8 mouse cellular contexts compared by ENCODE assay signal in genomic region chr12:108396081-108396947, GRCm38 (mm10). TPM values are rescaled to one million over a fixed set of nuclear protein-coding genes. Genes with fewer than 3 reads are reported as not detected.
DNase-seq lines count a peak whose midpoint lies in the region; ATAC-seq lines count a peak whose summit lies in the region.

No protein-coding gene starts in this region.

- ATAC-seq in kidney, embryonic 14.5 days (ENCODE audit: low FRiP score, low TSS enrichment) = peak; percentile 59
- peak; percentile 96 for ATAC-seq in midbrain, embryonic 11.5 days (ENCODE audit: low FRiP score)

- H3K27ac ChIP-seq in forebrain, embryonic 10.5 days = peak overlapping the region; percentile 90
- H3K27ac ChIP-seq in kidney, embryonic 14.5 days (ENCODE audit: low read depth, low read length) = no peak overlapping the region
- peak overlapping the region; percentile 84 for H3K27ac ChIP-seq in midbrain, embryonic 11.5 days (ENCODE audit: low read depth, low read length)

- H3K4me3 ChIP-seq in forebrain, embryonic 10.5 days = peak overlapping the region; percentile 3; the same call in 1 of the 2 replicates
- no peak overlapping the region for H3K4me3 ChIP-seq in kidney, embryonic 14.5 days (ENCODE audit: low read length)
- H3K4me3 ChIP-seq in midbrain, embryonic 11.5 days (ENCODE audit: low read depth, low read length) = no peak overlapping the region

- H3K4me2 ChIP-seq in kidney, embryonic 14.5 days (replicated peaks; ENCODE audit: low read depth, low read length) = no peak overlapping the region
- H3K4me2 ChIP-seq in midbrain, embryonic 11.5 days = peak overlapping the region; percentile 11; the same call in 1 of the 2 replicates

- H3K9ac ChIP-seq in kidney, embryonic 14.5 days (ENCODE audit: low read depth, low read length) = no peak overlapping the region
- H3K9ac ChIP-seq in midbrain, embryonic 11.5 days (ENCODE audit: low read length) = peak overlapping the region; percentile 41; the same call in 1 of the 2 replicates

- peaks cover 65% of the 10 kb centered on the region for H3K4me1 ChIP-seq in forebrain, embryonic 10.5 days
- H3K4me1 ChIP-seq in kidney, embryonic 14.5 days (ENCODE audit: control insufficient read depth, insufficient read depth, low read length) = peaks cover 25% of the 10 kb centered on the region
- peaks cover 25% of the 10 kb centered on the region for H3K4me1 ChIP-seq in midbrain, embryonic 11.5 days (ENCODE audit: control insufficient read depth, insufficient read depth, low read length)

- no peaks in the 10 kb centered on the region for H3K27me3 ChIP-seq in forebrain, embryonic 10.5 days (ENCODE audit: poor library complexity, severe bottlenecking)
- H3K27me3 ChIP-seq in kidney, embryonic 14.5 days (ENCODE audit: control insufficient read depth, insufficient read depth, low read length) = no peaks in the 10 kb centered on the region
- no peaks in the 10 kb centered on the region for H3K27me3 ChIP-seq in midbrain, embryonic 11.5 days (ENCODE audit: control insufficient read depth, insufficient read depth, low read length)

- WGBS in forebrain, embryonic 10.5 days = 68% methylated on average over 11 of the region's 11 CpGs
- WGBS in kidney, embryonic 14.5 days = 78% methylated on average over 11 of the region's 11 CpGs
- WGBS in midbrain, embryonic 11.5 days = 57% methylated on average over 11 of the region's 11 CpGs

- H3K36me3 ChIP-seq in forebrain, embryonic 10.5 days (replicated peaks) = no peaks in the 10 kb centered on the region
- H3K36me3 ChIP-seq in kidney, embryonic 14.5 days (ENCODE audit: control insufficient read depth, insufficient read depth, low read length) = no peaks in the 10 kb centered on the region
- no peaks in the 10 kb centered on the region for H3K36me3 ChIP-seq in midbrain, embryonic 11.5 days (ENCODE audit: control insufficient read depth, insufficient read depth, low read length)

- DNase-seq in adrenal gland, adult 8-10 months = peak; percentile 67
- no peak for DNase-seq in adrenal gland, postnatal 25 days
- peak; percentile 80 for DNase-seq in forebrain, embryonic 10.5 days (ENCODE audit: extremely low spot score, low spot score)
- peak; percentile 98 for DNase-seq in midbrain, embryonic 11.5 days (ENCODE audit: low spot score, missing footprints)
- DNase-seq in yolk sac, embryonic 10.5 days (ENCODE audit: low spot score) = no peak
- DNase-seq in urinary bladder, postnatal 25 days (ENCODE audit: low spot score) = no peak
- no peak for DNase-seq in liver

- H3K9me3 ChIP-seq in forebrain, embryonic 10.5 days = no peaks in the 10 kb centered on the region
- H3K9me3 ChIP-seq in kidney, embryonic 14.5 days (ENCODE audit: control insufficient read depth, low read length) = no peaks in the 10 kb centered on the region
- H3K9me3 ChIP-seq in midbrain, embryonic 11.5 days (ENCODE audit: control insufficient read depth, low read length) = no peaks in the 10 kb centered on the region

RNA-seq across cellular contexts. Expression of gene Eml1, which starts 25.6 kb away (rescaled TPM):
- total RNA-seq in adrenal gland, adult 8-10 months (2022) = 10 to 100 TPM; 15.2 to 31.0 (median 22.8) TPM
- 15.5 and 20.6 TPM in 2 replicates for total RNA-seq in adrenal gland, postnatal 25 days (2021)
- polyA plus RNA-seq in forebrain, embryonic 10.5 days (2016; fragmentation: Nextera tagmentation; extraction: Ambion mirVana) = 95.1 and 102 TPM in 2 replicates
- polyA plus RNA-seq in kidney, embryonic 14.5 days (2014; fragmentation: Nextera tagmentation; extraction: Ambion mirVana) = 31.3 and 56.5 TPM in 2 replicates
- 108 and 111 TPM in 2 replicates for polyA plus RNA-seq in midbrain, embryonic 11.5 days (2014; fragmentation: Nextera tagmentation; extraction: Ambion mirVana)

Comparison
In these comparisons a context has a peak if more than half of its experiments do, and no peak if none do; other contexts are left out.
1. DNase-seq: peak in adrenal gland, adult 8-10 months (single experiment), forebrain, embryonic 10.5 days (single experiment) and midbrain, embryonic 11.5 days (single experiment); none in adrenal gland, postnatal 25 days (single experiment), yolk sac, embryonic 10.5 days (single experiment), urinary bladder, postnatal 25 days (single experiment) and liver (single experiment).